Mouse (Mus musculus): ENCODE measurements around the gene Nufip2. TPM values are rescaled to one million over a fixed set of nuclear protein-coding genes. Genes with fewer than 3 reads are reported as not detected.

The Nufip2 gene
- polyA plus RNA-seq, 1 experiment from 2014 or later: 4.7 TPM

GRCm38 (mm10) chr11:77790286-77790685 lies 104.3 kb downstream of the Nufip2 start:
- no peak overlapping the region for H3K9ac ChIP-seq
- no peak overlapping the region for H3K4me3 ChIP-seq
- peaks cover 54% of the 10 kb centered on the region for H3K4me1 ChIP-seq
- H3K36me3 ChIP-seq (replicated peaks): no peaks in the 10 kb centered on the region
- ATAC-seq (replicated peaks): no peak
- no peak overlapping the region for H3K4me2 ChIP-seq
- WGBS: 42% methylated on average over 9 of the region's 9 CpGs
- 0 out of 2 replicates have a peak overlapping the region, but pooled peaks have one; percentile 39 for H3K27ac ChIP-seq
- H3K27me3 ChIP-seq (replicated peaks): no peaks in the 10 kb centered on the region
- no peaks in the 10 kb centered on the region for H3K9me3 ChIP-seq

- Histone ChIP-seq H3K27ac (0 out of 2 replicates have a peak overlapping the region, but pooled peaks have one; percentile 39), H3K4me3 (no peak overlapping the region), H3K4me2 (no peak overlapping the region), H3K9me3 (no peaks in the 10 kb centered on the region), H3K36me3 (replicated peaks) (no peaks in the 10 kb centered on the region), H3K9ac (no peak overlapping the region), H3K4me1 (peaks cover 44% of the 10 kb centered on the region), H3K27me3 (replicated peaks) (no peaks in the 10 kb centered on the region)
- WGBS: 29% methylated on average over 8 of the region's 8 CpGs
- no peak for ATAC-seq (replicated peaks)
Measured at GRCm38 (mm10) chr11:77791241-77791727, 105.3 kb downstream of the Nufip2 start.

Other genes starting within 250 kb of the Nufip2 start
- gene Coro6, start 223.7 kb upstream of the Nufip2 start, polyA plus RNA-seq (2015; fragmentation: Nextera tagmentation; extraction: Ambion mirVana): 0.23 and 0.39 TPM in 2 replicates
- 46.1 and 46.2 TPM in 2 replicates for gene Ankrd13b, start 196.5 kb upstream of the Nufip2 start, polyA plus RNA-seq (2015; fragmentation: Nextera tagmentation; extraction: Ambion mirVana)
- gene Git1, start 192.6 kb upstream of the Nufip2 start, polyA plus RNA-seq (2015; fragmentation: Nextera tagmentation; extraction: Ambion mirVana): 17.9 and 19.0 TPM in 2 replicates
- gene Abhd15, start 171.0 kb upstream of the Nufip2 start, polyA plus RNA-seq (2015; fragmentation: Nextera tagmentation; extraction: Ambion mirVana): 2.2 and 2.6 TPM in 2 replicates
- 12.7 and 16.7 TPM in 2 replicates for gene Trp53i13, start 170.2 kb upstream of the Nufip2 start, polyA plus RNA-seq (2015; fragmentation: Nextera tagmentation; extraction: Ambion mirVana)
- gene Gm10392, start 167.0 kb upstream of the Nufip2 start, polyA plus RNA-seq (2015; fragmentation: Nextera tagmentation; extraction: Ambion mirVana): not detected in 2 replicates
- 23.1 and 24.2 TPM in 2 replicates for gene Taok1, start 78.3 kb upstream of the Nufip2 start, polyA plus RNA-seq (2015; fragmentation: Nextera tagmentation; extraction: Ambion mirVana)
- 0.31 and 0.53 TPM in 2 replicates for gene Cryba1, start 39.1 kb downstream of the Nufip2 start, polyA plus RNA-seq (2015; fragmentation: Nextera tagmentation; extraction: Ambion mirVana)
- gene Myo18a, start 77.1 kb downstream of the Nufip2 start, polyA plus RNA-seq (2015; fragmentation: Nextera tagmentation; extraction: Ambion mirVana): 51.9 and 58.5 TPM in 2 replicates
- 2.3 and 3.0 TPM in 2 replicates for gene Gm10277, start 101.6 kb downstream of the Nufip2 start, polyA plus RNA-seq (2015; fragmentation: Nextera tagmentation; extraction: Ambion mirVana)
- gene Pipox, start 207.9 kb downstream of the Nufip2 start, polyA plus RNA-seq (2015; fragmentation: Nextera tagmentation; extraction: Ambion mirVana): 5.7 and 6.7 TPM in 2 replicates
- gene Sez6, start 244.6 kb downstream of the Nufip2 start, polyA plus RNA-seq (2015; fragmentation: Nextera tagmentation; extraction: Ambion mirVana): 159 and 162 TPM in 2 replicates